Mouse (Mus musculus) left cerebral cortex, postnatal 36 days (tissue): ENCODE results near the gene Zfp523. TPM values are rescaled to one million over a fixed set of nuclear protein-coding genes. Genes with fewer than 3 reads are reported as not detected.

Experiments
- DNase-seq, 2 experiments: peaks; one replicate each; pipeline ENCODE4 v3.0.0; 2021 to 2022; ENCODE audit warnings: low spot score in 2 of 2, mixed read lengths in 1 of 2
- intact Hi-C: fragments of 180-260 bp; cut with DNase I; formaldehyde crosslinking; loops from one replicate; pipeline ENCODE4 v1.15.1; 2025
- total RNA-seq, 2 experiments: library from RNA; stranded (reverse); gene quantifications; 2 replicates each; pipeline ENCODE4 v1.2.3; 2021

Gene Zfp523
- 100 to 1,000 TPM; 102 to 116 TPM for total RNA-seq

GRCm38 (mm10) chr17:28176775-28177539, at the start of gene Zfp523:
Zfp523 (plus strand) TSS chr17:28177129.
- intact Hi-C loops = no loop called here
- peak; percentile 92 for DNase-seq

- intact Hi-C loops = loop anchor here (5.0 kb wide), 1 partner anchor 42 kb away; no protein-coding TSS in a partner anchor
- no peak for DNase-seq
These were observed 47.1 kb upstream of the Zfp523 start for GRCm38 (mm10) chr17:28129796-28130195.

DNA sequence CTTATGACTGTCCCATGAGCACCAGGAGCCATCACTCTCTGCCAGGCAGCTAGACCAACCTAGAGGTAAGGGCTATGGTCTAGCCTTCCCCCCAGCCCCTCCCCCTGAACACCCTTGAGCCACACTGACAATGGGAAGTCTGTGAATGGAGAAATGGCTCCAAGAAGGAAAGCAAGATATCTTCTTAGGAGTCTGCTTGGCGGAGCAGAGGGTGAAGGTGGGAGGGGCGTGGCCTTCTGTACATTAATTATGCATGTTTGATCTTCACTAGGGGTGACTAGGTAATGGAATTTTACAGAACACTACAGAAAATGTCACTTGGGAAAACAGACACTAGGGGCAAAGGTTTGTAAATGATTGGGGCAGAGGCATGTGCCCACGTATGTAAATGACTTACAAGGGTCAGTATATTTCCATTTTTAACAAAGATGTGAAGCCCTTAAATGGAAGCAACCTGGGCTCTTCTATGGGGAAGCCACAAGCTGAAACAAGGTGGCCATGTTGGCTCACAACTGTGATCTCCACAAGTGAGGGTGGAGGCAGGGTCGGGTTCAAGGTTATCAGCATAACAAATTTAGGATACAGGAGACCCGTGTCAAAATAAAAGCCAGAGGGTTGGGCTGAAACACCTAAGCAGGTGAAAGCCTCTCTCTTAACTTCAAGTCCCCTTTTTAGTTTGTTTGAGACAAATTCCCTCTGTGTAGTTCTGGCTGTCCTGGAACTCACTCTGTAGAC, 46.4 kb upstream of the Zfp523 start:
- DNase-seq = no peak
- intact Hi-C loops = loop anchor here (5.0 kb wide), 1 partner anchor 43 kb away; no protein-coding TSS in a partner anchor

GRCm38 (mm10) chr17:28131156-28131555, 45.8 kb upstream of the Zfp523 start:
- intact Hi-C loops = loop anchor here (5.0 kb wide), 1 partner anchor 44 kb away; no protein-coding TSS in a partner anchor
- no peak for DNase-seq

DNA sequence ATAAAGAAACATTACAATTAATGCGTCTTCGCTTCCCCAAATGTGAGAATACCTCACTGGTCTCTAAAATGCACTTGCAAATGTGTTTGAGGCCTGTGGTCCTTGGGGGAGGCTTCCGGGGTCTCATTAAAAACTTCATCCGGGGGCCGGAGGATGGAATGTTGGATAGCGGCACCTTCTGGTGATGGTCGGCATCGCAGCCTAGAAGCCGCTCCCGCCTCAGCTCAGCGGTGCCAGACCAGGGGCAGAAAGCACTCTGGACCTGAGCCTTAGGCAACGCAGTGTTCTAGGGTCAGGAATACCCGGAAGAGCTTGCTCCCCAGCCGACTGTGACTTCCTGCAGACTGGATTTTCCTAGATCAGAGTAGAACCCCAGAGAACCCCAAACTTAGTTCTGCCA, 43.7 kb upstream of the Zfp523 start:
- intact Hi-C loops = loop anchor here (5.0 kb wide), 1 partner anchor 46 kb away; no protein-coding TSS in a partner anchor
- peak; percentile 28 to 36 for DNase-seq

DNA sequence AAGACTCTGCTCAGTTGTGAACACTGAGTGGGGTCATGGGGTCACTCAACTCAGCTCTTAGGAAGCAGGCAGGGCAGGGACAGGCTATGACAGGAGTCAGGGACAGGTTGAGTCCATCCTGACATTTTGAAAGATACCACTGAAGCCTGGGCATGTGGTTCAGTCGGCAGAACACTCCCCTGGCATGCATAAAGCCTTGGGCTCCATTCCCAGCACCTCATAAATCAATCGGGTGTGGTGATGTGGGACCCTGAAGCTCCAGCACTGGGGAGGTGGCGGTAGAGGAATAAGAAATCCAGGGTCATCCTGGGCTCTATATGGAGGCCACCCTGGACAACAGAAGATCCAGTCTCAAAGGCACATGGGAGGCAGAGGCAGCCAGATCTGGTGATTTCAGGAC, 41.4 kb upstream of the Zfp523 start:
- no peak for DNase-seq
- intact Hi-C loops = no loop called here

GRCm38 (mm10) chr17:28136266-28136665, 40.7 kb upstream of the Zfp523 start:
- DNase-seq = no peak
- intact Hi-C loops = no loop called here

- intact Hi-C loops = no loop called here
These were observed 38.9 kb upstream of the Zfp523 start for GRCm38 (mm10) chr17:28138013-28138412.

DNA sequence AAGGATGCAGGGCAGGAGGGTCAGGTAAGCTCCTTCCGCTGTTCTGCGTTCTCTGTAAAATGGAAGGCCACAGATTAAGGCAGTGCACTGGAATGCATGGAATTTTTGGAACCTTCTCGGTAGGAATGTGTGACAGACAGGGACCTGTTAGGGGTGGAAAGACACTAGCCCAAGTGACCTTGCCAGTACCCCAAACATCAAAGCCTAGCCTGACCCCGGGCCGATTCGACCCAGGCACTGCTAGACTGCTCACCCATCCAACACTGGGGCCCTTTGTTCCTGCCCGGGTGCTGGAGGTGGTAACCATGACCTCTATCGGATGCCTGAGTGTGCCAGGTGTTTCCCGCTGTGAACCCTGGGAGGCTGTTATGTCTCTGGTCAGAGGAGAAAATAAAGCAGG, 38.2 kb upstream of the Zfp523 start:
- DNase-seq = no peak
- intact Hi-C loops = no loop called here

More at GRCm38 (mm10) chr17:28138013-28138412, 38.9 kb upstream of the Zfp523 start:
- no peak for DNase-seq

- intact Hi-C loops = no loop called here
These were observed 36.3 kb upstream of the Zfp523 start for GRCm38 (mm10) chr17:28140431-28141204.

GRCm38 (mm10) chr17:28141205-28141650, 35.7 kb upstream of the Zfp523 start:
- no peak for DNase-seq
- intact Hi-C loops = no loop called here

More at GRCm38 (mm10) chr17:28140431-28141204, 36.3 kb upstream of the Zfp523 start:
- no peak for DNase-seq

- no peak for DNase-seq
- intact Hi-C loops = no loop called here
These were observed 34.9 kb upstream of the Zfp523 start, which contains the start of gene Scube3 for GRCm38 (mm10) chr17:28141771-28142699. Scube3 (plus strand) TSS chr17:28142141.

- no peak for DNase-seq
- intact Hi-C loops = no loop called here
These were observed 34.0 kb upstream of the Zfp523 start for GRCm38 (mm10) chr17:28142700-28143610.

DNA sequence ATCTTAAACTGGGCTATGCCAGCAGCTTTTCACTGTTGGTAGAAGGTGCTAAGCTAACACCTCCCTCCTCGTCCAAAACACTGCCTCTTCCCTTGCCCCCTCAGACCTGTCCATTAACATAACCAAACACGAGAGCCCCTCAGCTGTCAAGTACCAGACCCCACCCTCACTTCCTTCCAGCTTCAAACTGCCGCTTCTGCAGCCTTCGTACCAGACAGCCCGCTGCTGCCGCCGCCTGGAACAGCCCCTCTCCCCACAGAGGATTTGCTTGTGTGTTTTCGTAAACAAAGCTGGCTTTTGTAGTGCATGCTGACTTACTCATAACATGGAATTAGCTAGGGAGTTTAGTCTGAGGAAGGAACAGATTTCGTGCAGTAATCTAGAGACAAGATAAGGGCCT, 33.2 kb upstream of the Zfp523 start:
- intact Hi-C loops = no loop called here
- no peak for DNase-seq

GRCm38 (mm10) chr17:28144241-28144640, 32.7 kb upstream of the Zfp523 start:
- DNase-seq = no peak
- intact Hi-C loops = no loop called here

DNA sequence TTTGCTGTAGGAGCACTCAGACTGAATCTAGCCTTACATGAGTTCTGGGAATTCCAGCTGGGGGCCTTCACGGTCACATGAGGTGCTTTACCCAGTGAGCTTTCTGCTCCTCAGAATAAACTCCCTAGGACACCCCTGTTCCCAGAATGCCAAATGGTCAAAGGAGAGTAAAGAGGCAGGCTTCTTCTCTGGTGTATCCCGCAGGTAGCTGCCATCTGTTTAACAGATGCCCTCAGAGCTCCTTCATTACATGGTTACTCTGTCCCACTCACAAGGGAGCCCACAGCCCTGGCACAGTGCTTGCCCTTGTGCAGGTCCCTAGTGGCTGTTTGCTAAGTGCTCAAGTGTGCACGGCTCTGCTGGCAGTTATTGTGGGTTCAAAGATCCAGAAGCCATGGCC, 28.6 kb upstream of the Zfp523 start:
- intact Hi-C loops = no loop called here
- no peak for DNase-seq

- DNase-seq = no peak
- intact Hi-C loops = no loop called here
These were observed 27.2 kb upstream of the Zfp523 start for GRCm38 (mm10) chr17:28149734-28150133.

DNA sequence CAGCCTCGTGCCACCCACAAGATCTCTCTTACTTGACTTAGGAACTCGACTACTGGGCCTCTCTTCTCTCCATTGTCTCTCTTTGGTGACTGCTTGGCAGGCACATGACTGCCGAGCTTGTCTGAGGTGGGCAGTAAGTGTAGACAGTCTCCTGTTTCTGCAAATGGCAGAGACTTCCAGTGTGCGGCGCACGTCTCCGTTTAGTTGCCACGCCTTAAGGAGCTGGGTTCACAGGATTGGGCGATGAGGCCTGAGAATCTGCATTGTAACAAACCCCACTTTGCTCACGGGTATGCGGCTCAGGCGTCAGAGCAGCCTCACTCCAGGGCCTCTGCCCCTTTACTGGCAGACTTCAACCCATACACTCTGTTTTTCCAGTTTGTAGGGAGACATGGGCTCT, 26.5 kb upstream of the Zfp523 start:
- DNase-seq = no peak
- intact Hi-C loops = no loop called here
